Mouse (Mus musculus) erythroid progenitor cell, adult 5-6 weeks (primary cell): ENCODE measurements around the gene Fam71b. TPM values are rescaled to one million over a fixed set of nuclear protein-coding genes. Genes with fewer than 3 reads are reported as not detected.

Experiments
- ATAC-seq: replicated peaks from 2 replicates; pipeline ENCODE4 v1.8.0; 2016; ENCODE audit warnings: moderate number of reproducible peaks, mild to moderate bottlenecking, moderate TSS enrichment, inconsistent platforms; ENCODE audit not compliant: poor library complexity, low FRiP score, severe bottlenecking
- total RNA-seq, 2 experiments: library from RNA; stranded (forward) in 1 of 2; stranded (reverse) in 1 of 2; fragments of 150-400 nt in 1 of 2; fragments of 186-747, 209-891 nt in 1 of 2; gene quantifications; 2 replicates each; pipeline versions ENCODE4 v1.2.3 to v1.2.4; 2015 to 2017; ENCODE audit warnings: low replicate concordance in 2 of 2

Gene Fam71b
- total RNA-seq, 2 experiments from 2014 or later: not detected

DNA sequence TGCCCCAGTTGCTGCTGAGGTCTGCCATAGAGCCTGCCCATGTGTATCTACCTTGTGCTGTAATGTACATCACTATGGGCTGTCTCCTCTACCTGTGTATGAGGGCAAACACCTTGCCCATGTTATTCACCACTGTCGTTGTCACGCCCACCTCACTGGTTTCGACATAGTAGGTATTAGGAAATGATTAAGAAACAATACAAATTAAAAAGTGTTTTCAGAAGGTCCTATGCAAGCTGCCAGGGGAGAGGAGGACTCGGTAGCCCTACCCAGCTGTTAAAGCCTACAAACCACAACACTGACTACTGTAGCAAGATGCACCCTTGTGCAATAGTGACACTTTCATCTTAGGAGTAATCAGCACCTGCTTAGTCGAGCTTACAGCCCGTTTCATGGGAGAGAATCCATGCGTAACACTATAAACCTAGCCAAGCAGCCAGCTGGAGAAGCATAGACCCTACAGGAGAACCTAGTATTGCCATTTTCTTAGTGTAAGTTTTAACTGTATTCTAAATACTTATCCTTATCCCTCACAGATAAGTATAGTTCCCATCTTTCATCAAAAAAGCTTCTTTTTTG is 16.2 kb upstream of the Fam71b start:
- no peak for ATAC-seq

GRCm38 (mm10) chr11:46382466-46382865 is 13.9 kb upstream of the Fam71b start:
- ATAC-seq: no peak

DNA sequence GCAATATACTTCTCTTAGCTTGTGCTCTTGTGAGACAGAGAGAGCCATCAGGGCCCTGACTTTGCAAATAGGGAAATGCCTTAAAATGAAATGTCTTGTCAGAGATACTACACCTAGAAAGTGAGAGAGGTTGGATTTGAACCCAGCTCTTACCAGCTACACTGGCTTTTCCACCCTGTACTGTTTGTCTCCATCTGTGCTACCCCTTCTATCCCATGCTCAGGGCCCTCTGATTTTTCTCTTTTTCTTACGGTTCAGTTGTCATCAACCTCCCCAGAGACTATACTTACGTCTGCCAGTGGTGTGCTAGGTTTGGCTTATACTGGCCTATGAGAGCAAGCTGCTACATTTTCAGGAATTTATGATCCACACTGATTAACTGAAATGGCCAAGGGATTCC is 11.4 kb upstream of the Fam71b start:
- no peak for ATAC-seq

DNA sequence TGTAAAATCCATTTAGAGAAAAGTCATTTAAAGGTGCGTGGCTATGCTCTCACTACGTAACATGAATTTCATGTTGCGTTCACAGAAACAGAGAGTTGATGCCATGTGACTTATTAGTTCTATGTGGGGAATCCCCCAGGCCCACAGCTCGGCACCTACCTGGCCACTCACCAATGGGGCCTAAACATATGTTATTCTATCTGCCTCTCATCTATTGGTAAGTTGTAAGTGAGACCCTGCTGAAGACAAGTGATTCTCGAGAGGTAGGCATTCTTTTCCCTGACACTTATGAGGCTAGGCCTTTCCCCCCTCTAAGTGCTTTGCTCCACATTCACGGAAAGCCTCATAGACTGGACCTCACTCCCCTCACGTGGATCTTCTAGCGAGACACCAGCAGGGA is 9.8 kb upstream of the Fam71b start:
- no peak for ATAC-seq

DNA sequence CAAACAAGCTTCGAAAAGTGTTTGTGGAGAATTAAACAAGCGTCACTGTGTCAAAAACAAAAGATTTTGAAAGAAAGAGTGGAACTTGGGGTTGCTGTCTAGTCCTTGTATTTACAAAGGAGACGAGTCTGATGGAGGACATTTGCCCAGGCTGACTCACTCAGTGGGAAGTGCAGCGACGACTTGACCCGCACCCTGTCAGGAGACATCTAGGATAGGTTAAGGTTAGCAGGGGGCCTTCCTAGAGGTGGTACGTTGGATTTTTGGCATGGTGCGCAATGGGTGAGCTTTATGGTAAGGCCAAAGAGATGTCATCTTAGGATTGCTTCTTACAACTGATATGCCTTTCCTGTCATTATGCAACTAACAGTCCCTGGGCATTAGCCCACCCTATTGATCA is 9.3 kb upstream of the Fam71b start:
- ATAC-seq: no peak

GRCm38 (mm10) chr11:46388438-46388837 is 7.9 kb upstream of the Fam71b start:
- ATAC-seq: no peak

GRCm38 (mm10) chr11:46389336-46390117 is 6.8 kb upstream of the Fam71b start, which contains the start of gene Itk:
Gene Itk (minus strand): TSS chr11:46389515.
- no peak for ATAC-seq

GRCm38 (mm10) chr11:46390621-46391020 is 5.7 kb upstream of the Fam71b start:
- ATAC-seq: no peak

DNA sequence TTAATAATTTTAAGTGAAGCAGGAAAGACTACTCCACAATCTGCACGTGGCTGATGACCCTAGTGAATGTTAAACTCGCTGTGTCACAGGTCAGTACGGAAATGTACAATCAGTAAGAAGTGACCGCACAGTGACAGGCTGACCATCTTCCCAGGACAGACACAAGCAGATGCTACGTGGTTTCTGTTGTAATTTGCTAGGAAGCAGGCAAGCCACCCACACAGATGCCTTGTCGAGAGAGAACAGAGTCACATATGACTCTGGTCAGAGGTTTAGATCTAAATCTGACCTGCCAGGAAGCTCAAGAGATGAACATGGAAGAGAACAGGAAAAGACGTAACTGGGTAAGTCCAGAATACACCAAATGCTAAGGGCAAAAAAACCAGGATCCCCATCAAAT is 3.5 kb upstream of the Fam71b start:
- no peak for ATAC-seq

- ATAC-seq: no peak
Observed at GRCm38 (mm10) chr11:46393413-46393812, 2.9 kb upstream of the Fam71b start.

DNA sequence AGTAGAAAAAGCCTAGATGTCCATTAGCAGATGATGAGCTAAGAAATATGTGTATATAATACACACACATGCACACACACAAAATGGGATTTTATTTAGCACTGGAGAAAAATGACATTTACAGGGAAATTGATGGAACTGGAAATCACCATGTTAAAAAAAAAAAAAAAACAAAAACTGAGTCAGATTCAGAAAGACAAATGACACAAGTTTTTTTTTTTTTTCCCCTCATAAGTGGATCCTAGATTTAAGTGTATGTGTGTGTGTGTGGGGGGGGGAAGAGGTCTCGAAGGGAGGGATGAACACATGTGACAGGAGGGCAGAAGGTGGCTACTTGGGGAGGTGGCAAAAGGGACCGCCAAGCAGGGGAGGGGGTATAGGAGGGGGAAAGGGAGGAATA is 1.3 kb upstream of the Fam71b start:
- ATAC-seq: no peak

DNA sequence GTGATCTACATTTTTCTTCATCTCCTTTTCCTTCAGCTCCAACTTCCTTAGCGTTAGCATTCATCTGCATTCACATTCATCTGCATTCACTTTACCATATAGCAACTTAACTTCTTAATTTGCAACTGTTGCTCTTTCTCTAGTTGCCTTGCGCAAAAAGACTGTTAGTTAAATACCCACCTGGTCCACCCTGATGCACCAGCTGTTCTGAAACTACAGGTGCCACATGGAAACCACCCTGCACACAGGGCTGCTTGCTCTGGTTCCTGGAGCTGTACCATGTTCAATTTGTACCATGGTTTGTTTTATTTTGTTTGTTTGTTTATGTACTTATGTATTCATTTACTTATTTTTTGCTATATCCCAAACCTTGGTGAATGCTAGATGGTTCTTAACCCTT is 661 bp upstream of the Fam71b start:
- no peak for ATAC-seq

DNA sequence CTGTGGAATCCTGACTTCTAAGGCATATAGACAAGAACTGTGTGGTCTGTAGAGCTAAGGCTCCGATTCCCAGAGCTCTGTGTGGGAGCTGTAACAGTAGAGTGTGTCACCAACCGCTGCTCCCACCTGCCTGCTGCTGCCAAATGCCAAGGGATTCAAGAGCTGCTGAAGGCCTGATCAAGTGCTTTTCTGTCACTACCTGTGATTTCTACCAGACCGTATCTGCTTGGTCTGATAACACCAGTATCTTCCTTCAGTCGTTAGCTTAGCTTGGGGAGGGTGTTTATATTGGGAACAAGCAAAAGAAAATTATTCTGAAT is 461 bp downstream of the Fam71b start:
- ATAC-seq: no peak

GRCm38 (mm10) chr11:46397900-46398299 is 1.5 kb downstream of the Fam71b start:
- no peak for ATAC-seq

DNA sequence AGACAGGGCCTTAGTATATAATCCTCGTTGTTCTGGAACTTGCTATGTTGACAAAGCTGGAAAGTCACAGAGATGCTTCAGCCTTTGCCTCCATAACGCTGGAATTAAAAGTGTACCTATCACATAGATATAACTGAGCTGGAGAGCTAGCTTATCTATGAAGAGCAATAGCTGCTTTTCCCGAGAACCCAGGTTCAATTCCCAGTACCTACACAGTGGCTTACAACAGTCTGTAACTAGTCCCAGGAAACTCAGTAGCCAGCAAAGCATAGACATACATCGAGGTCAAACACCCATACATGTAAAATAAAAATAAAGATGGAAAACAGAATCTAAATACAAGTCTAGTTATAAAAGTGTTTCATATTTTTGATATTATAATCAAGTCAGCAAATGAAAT is 2.1 kb downstream of the Fam71b start:
- ATAC-seq: no peak

DNA sequence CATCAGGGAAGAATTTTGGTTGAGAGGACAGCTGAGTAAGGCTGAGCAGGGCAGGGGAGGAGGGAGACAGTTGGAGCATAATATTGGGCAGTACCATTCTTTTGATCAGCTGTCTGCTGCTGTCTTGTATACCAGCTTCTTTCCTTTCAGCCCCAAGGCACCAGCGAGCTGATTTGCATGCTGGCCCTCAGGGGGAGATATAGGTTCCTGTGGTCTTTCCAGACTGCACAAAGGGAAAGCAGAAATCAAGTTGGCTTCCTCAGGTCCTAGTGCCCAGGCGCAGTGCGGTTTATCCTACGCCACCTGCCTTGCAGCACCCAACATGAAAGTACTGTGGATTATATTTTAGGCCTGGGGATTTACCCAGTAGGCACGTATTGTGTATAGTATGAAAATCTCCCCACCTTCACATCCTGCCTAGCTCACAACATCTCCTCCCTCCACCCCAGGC is 2.6 kb downstream of the Fam71b start:
- no peak for ATAC-seq

GRCm38 (mm10) chr11:46401555-46401954 is 5.2 kb downstream of the Fam71b start:
- ATAC-seq: no peak

DNA sequence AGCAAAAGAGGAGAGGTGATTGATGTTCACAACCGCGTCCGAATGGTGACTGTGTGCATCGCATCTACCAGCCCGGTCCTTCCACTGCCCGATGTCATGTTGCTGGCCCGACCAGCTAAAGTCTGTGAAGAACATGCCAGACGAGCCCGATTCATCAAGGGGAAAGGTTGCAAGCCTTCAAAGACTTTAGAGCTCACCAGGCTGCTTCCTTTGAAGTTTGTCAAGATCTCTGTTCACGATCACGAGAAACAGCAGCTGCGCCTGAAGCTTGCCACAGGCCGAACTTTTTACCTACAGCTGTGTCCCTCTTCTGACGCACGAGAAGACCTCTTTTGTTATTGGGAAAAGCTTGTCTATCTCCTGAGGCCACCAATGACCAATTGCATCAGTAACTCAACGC is 8.6 kb downstream of the Fam71b start:
- ATAC-seq: no peak

DNA sequence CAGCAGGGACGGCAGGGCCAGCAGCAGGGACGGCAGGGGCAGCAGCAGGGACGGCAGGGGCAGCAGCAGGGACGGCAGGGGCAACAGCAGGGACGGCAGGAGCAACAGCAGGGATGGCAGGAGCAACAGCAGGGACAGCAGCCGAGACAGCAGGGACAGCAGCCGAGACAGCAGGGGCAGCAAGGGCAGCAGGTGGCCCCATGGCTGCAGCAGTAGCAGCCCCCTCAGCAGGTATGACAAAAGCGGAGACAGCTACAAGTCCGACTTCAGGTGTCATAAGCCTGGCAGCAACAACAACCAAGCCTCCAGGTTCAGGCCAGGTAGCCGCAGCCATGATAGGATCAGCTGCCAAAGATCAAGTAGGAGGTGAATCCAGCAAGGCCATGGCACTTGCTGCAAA is 10.4 kb downstream of the Fam71b start:
- ATAC-seq: no peak

DNA sequence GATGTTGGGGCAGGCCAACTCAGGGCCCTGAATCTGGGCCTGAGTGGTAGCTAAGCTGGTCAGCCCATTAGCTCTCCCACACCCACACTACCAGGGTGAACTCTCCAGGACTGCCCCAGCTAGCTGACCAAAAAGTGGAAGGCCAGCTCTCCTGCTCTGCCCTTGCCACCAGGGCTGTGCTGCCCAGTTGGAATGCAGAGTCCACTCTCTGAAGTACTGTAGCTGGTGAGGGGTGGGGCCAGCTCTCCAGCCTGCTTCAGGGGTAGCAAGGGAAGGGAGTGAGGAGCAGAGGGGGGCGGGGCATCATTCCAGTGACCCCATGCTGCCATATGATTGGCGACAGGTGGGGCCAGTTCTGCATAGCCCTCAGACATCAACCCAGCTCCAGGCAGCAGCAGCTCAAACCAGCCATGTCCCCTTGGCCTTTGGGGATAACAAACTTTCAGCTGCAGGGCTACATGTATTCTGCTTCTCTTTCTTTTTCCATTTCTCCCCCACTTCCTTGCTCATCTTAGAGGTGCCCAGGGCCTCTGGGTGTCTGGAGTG is 13.7 kb downstream of the Fam71b start:
- ATAC-seq: no peak

DNA sequence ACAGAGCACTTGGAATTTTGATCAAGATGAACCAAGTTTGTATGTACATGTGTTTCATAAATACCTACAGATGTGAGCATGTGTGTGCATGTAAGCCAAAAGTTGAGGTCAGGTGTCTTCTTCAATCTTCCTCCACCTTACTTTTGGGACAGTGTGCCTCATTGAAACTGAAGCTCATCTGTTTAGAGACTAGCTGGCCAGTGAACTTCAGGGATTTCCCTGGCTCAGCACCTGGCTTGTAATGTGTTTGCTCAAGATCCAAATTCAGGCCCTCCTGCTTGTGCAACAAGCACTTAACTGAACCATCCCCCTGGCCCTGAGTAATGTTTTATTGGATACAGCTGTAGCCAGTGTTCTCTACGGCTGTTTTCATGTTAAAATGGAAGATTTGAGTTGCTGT is 22.1 kb downstream of the Fam71b start:
- ATAC-seq: no peak

GRCm38 (mm10) chr11:46418860-46419259 is 22.5 kb downstream of the Fam71b start:
- no peak for ATAC-seq
